Mouse (Mus musculus): ENCODE measurements around the gene Sorbs1.

DNA sequence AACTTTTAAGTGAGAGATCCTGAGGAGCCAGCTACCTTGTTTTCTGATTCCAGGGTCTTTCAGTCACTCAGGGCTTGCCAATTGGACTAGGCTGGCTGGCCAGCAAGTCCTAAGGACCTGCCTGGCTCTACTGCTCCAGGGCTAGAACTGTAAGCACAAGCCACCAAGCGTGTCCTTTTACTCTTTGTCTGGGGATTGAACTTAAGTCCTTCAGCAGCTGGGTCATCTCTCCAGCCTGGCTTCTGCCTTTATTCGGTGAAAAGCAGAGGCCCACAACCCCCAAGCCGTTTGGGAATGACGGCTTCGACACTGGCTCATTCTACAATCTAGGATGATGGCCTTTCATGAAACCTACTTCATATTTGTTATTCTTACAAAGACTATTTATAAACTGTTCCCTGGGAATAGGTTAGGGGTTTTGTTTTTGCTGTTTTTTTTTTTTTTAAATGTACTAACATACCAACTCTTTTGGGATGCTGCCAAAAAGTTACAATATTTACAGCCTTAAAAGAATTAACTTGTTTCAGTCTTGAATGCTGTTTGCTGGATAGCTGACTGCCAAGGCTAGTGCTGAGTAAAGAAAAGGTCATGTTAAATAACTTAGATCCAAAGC is 167.2 kb downstream of the Sorbs1 start:
- no peak for TF ChIP-seq CTCF (IDR thresholded peaks at IDR 0.05; ENCODE audit: low read depth, low read length)
- no peak for TF ChIP-seq POLR2A (IDR thresholded peaks at IDR 0.05; ENCODE audit: borderline replicate concordance, low read depth, low read length)

Measured in bone marrow macrophage, adult 2 months (primary cell).